Mouse (Mus musculus) gonadal fat pad, adult 2 months (tissue): ENCODE data around the gene Usp21. TPM values are rescaled to one million over a fixed set of nuclear protein-coding genes. Genes with fewer than 3 reads are reported as not detected.
"Not testable (repeated sequence)": the region's sequence is repeated elsewhere in the genome, so short reads cannot be mapped to it uniquely, and the experiment has no call there.

ENCODE experiments used
- DNase-seq: peaks from one replicate; pipeline ENCODE4 v3.0.0-alpha.2; 2012; ENCODE audit warnings: low read depth
- polyA plus RNA-seq: library from polyadenylated mRNA; depleted of rRNA; stranded (reverse); fragments of >200 nt; gene quantifications from 2 replicates; pipeline ENCODE4 v1.2.3, GENCODE M21; 2012; rRNA removed

Gene Usp21
- polyA plus RNA-seq = 35.0 and 36.8 TPM in 2 replicates

DNA sequence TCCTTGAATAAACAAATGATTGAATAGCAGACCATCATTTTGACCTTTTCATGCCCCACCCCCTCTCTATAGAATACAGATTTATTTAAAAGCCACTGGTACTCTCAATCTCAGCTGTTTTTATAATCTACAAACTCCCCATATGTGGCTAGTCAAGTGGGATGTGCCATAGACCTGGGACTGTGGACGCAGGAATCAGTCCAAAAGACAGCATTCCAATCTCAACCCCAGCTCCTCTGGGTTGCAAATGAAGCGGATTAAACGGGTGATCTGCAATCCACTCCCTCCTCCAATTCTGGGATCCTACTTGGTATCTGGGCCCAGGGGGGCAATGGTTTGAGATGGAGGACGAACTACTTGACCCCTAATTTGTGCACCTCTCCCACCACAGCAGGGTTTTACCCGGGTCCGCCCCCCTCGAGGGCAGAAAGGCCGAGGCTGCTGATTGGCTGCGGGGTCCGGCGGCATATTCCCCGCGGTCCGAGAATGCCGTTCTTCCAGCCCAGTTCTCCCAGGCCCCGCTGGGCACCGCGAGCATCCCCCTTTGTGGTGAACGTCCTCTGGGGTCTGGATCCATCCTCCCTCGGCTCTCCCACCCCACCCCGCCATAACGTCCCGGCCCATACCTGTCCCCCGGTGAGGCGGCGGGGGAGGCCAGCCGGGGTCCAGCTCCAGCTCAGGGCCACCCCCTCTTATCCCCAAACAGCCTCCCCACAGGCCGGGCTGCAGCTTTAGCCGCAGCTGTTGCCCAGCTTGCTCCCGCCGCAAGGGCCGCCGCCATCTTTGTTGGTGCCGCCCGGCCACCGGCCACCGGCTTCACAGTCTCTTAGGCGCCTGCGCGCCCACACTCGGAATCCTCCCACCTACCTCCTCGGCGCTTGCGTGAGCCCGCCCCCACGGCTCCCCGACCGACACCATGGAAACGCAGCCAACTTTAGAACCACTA lies at the start of gene Usp21:
Gene Usp21, minus strand, starts transcription at position 856 of the 946 bp plus-strand sequence.
- DNase-seq = no peak

DNA sequence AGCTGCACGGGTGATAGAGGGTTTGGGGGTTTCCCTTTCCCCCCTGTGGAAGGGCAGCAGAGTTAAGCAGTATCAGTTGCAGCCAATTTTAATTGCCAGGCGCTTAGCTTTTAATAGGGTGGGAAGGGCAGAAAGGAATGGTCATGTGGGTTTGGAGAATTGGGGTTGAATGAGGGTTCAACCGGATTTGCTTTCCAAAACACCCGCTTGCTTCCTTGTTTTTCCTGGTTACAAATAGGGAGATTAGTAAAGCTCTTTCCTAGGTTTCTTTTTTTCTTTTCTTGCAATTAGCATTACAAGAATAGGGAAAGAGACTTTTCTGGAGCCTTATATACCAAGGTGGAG lies 42.4 kb upstream of the Usp21 start:
- DNase-seq = no peak

DNA sequence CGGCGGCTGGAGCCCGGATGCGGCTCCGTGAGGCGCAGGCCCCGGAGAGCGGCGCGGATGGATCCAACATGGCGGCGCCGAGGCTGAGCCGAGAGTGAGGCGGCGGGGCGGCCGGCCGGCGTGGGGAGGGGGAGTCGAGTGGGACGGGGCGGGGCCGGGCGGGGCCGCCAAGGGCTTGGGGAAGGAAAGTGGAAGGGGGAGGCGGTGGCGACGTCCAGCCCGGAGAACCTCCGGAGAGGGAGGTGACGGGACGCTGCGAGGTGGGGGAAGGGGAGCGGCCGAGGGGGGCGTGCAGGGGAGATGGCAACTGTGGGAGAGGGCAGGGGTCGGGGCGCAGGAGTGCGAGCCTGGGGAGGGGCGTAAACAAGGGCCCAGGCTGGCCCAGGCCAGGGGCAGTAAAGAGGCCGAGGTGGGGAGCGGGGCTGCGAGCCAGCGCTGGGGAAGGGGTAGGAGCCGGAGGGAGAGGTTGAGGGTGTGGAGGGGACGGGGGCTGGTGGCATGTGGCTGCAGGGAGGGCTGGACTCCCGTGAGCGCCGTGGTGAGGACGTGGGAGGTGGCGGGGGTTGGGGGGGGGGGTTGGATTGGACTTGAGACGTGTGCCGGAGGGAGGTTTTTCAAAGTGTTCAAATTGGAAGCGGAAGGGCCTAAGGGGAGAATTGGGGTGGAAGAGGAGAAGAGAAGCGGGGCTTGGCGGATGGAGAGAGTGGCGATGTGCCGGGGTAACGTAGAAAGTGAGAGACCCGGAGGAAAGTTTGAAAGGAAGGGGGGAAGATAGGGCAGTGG lies 41.8 kb upstream of the Usp21 start:
- DNase-seq = no peak

DNA sequence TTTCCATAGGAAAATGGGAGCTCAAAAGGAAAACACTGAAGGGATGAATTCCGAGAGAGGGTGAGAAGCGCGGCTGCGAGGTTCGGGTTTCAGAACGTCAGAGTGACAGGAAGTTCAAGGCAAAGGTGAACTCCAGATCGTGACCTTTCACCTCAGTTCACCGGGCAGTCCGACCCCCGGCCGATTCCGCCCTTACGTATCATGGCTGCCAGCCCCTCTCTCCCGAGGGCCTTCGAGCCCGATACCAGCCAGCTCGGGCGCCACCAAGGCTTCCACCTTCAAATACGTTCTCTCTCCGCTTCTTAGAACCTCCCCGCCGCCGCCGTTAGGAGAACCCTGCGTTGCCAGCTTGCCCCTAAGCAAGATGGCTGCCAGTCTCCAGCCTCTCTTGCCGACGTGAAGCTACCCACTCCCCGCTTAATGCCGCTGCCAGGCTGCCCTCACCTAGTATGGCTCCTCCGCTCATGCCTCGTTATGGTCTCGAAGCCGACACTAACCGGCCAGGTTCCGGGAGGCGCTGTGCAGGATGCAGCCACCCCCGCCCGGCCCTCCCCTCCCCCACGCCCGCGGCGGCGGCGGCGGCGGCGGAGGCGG lies 41.1 kb upstream of the Usp21 start, which contains the start of gene Dedd:
Gene Dedd, plus strand, starts transcription at position 307 of the 594 bp plus-strand sequence.
- no peak for DNase-seq

DNA sequence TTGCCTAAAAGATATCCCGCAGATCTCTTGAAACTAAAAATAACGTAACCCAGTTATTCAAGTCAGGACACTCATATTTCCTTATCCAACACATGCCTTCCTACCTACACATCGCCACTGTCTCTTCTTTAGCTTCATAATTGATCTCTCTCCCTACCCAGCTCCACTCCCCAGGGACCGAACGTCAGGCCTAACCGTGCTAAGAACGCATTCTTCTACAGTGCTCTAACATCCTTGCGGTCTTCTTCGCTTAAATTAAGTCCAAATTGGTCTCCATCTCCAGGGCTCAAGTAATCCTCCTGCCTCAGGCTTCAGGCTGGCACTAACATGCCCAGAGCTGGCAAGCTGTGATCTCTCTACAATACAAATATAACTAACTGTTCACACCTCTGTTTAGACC lies 40.5 kb upstream of the Usp21 start:
- DNase-seq = no peak

GRCm38 (mm10) chr1:171326588-171326987 lies 38.8 kb upstream of the Usp21 start:
- DNase-seq = not testable (repeated sequence)

DNA sequence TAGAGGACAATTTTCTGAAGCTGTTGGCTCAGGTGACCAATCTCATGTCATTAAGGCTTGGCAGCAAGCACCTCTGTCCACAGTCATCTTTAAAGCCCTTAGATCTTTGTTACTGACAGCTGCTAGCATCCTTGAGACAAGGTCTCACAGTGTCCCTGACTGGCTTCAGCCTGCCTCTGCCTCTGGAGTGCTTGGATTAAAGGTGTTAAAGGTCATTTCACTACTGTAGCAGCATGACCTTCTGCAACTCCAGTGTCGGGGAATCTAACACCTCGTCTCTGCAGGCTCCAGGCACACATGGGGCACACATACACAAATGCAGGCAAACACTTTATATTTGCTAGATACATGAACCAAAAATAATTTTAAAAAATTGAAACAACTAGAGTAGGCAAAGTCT lies 37.8 kb upstream of the Usp21 start:
- no peak for DNase-seq

- DNase-seq = no peak
Observed at GRCm38 (mm10) chr1:171322012-171322411, 34.2 kb upstream of the Usp21 start.

- no peak for DNase-seq
Observed at GRCm38 (mm10) chr1:171321415-171321814, 33.6 kb upstream of the Usp21 start.

DNA sequence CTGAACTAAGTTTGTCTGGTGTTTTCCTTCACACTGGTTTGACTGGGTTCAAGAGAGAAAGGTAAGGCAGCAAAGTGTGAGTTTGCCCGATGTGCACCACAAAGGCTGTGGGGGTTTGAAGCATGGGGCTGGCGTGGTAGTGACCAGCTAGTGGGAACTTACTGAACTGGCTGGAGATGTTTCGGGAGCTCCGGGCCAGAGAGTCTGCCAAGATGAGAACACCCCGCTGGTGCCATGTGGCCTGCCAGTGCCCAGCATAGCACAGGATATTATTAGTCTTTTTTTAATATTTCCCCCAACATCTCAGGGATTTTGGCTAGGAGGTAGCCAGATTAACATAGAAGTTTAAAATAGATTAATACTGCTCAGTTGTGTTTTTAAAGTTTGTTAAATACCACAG lies 32.4 kb upstream of the Usp21 start:
- no peak for DNase-seq

DNA sequence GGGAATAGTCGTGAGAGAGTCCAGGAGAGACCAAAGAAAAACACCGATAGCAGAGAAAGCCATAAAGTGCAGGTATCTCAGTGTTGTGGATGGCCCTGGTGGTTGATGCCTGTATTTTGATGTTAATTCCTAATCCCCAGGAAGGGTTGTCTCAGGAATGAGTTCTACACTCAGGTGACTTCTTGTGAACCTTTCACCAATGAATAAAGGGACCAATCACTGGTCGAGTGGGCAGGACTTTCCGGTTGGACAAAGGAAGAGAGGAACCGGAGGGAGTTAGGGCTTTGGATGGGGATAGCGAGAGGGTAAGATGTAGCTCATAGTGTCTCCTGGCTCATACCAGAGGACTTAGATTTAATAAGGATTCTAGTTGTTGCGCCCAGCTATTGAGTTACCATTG lies 32.0 kb upstream of the Usp21 start:
- no peak for DNase-seq

DNA sequence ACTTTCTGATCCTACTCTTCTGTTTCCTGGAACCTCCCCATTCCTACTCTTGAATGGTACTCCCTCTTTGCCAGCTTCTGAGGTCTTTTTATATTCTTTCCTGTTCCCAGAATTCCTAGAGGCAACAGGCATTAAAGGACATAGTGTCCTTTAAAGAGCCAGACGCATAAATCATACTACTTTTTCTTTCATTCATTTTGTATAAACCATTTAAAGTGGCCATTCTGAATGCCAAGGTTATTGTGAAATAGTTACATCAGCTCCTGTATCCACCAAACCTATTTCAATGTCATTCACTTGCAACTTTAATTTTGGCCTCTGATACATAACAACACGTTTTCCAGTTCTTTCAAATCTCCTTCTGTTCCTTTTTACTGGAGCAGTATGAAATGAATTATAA lies 21.5 kb upstream of the Usp21 start:
- no peak for DNase-seq

GRCm38 (mm10) chr1:171306157-171306556 lies 18.4 kb upstream of the Usp21 start:
- DNase-seq = not testable (repeated sequence)

DNA sequence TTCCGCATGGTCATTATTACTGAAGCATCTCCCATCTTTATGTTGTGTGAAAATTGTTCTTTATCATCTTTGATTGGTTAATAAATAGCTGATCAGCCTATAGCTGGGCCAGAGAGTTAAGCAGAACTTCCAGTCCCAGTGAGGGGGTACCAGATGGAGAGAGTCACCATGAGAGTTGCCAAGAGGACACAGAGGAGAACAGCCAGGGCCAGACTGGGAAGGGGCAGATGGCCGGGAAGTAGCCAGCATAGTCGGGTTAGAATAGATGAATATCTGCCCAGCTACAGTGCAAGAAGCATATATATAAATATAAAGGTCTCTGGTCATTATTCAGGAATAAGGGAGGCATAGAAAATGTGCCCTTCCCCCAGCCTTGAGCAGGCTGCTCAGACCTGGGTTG lies 10.4 kb upstream of the Usp21 start:
- DNase-seq = no peak

GRCm38 (mm10) chr1:171295063-171295402 lies 7.2 kb upstream of the Usp21 start:
- no peak for DNase-seq

- DNase-seq = no peak
Observed at GRCm38 (mm10) chr1:171294298-171295062, 6.7 kb upstream of the Usp21 start, which contains the start of gene Ufc1. Gene Ufc1, minus strand, starts transcription at chr1:171295024.

DNA sequence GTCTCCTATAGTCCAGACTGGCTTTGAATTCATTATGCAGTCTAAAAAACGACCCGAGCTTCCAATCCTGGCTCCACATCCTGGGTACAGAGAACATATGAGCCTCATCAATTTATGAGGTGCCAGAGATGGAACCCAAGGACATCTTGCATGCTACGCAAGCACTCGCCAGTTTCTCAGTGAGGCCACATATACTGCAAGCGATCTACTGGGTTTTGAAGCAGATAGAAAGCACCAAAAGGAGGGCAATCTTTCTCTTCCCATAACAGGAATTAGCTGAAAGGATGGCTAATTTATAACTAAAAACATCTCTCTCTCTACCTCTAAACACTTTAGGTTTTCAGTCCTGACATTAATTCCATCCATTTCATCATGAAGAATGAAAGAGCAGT lies 6.1 kb upstream of the Usp21 start:
- no peak for DNase-seq

- no peak for DNase-seq
Observed at GRCm38 (mm10) chr1:171293351-171293750, 5.6 kb upstream of the Usp21 start.

GRCm38 (mm10) chr1:171288328-171288727 lies 537 bp upstream of the Usp21 start:
- DNase-seq = no peak

- DNase-seq = no peak
Observed at GRCm38 (mm10) chr1:171286517-171286916, 1.3 kb downstream of the Usp21 start.

DNA sequence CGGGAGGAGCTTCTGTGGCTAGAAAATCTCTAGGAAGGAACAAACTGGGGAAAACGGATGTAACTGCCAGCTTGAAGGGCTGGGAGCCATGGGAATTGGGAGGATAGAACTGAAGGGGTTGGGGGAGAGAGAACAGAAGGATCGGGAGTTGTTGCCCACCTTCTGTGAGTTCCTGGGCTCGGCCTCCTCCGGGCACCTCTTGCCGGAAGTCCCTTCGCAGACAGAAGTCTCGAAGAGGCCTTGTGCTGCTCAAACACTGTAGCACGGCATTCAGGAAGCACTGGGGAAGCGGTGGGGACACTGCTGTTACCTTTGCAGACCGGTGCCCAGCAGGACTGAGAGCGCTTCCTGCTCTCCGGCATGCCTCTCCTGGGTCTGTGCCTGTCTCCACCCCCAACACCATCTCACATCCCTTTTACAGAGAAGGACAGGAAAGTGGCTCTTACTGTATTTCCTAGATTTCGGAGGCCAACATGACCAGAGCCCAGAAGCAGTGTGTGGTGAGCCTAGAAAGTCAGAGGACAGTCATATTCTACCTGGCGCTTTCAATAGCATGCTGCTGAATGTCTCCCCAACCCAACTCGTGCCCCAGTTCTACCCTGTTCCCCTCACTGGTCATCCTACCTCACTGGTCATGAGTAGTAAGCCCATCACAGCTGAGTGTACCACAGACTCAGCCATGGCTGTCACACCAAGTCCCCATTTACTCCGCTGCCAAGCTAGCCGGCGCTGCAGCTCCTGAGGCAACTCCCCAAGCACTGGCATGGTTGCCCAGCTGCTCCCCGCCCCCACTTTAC lies 2.5 kb downstream of the Usp21 start:
- no peak for DNase-seq
